Mouse (Mus musculus) retina, adult 2 months (tissue): ENCODE measurements around the gene Actr10.

Experiments
- DNase-seq: peaks from one replicate; pipeline ENCODE4 v3.0.0-alpha.2; 2012; ENCODE audit warnings: low read depth, low spot score

Actr10 gene

DNA sequence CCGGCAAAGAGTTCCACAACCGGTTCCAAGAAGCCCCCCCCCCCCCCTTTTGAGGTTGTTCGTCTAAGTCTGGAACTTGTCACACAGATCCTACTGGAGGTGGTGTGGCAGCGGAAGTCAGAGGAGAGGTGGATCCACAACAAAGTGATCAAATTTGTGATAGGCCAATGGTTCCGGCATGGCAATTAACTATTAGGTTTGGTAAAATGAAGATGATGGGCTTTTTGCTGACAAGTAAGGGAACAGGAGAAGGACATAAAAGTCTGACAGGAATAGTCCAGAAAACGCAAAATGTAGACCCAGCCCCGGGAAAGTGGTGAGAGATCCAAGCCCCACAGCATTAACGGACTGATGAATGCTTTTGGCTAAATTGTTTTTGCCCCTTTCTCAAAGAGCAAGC, 29.9 kb downstream of the Actr10 start:
- DNase-seq, result no peak

- peak; percentile 48 for DNase-seq
These were observed 30.6 kb downstream of the Actr10 start for GRCm38 (mm10) chr12:70968141-70968790.

- DNase-seq, result no peak
These were observed 31.2 kb downstream of the Actr10 start for GRCm38 (mm10) chr12:70968791-70969307.

DNA sequence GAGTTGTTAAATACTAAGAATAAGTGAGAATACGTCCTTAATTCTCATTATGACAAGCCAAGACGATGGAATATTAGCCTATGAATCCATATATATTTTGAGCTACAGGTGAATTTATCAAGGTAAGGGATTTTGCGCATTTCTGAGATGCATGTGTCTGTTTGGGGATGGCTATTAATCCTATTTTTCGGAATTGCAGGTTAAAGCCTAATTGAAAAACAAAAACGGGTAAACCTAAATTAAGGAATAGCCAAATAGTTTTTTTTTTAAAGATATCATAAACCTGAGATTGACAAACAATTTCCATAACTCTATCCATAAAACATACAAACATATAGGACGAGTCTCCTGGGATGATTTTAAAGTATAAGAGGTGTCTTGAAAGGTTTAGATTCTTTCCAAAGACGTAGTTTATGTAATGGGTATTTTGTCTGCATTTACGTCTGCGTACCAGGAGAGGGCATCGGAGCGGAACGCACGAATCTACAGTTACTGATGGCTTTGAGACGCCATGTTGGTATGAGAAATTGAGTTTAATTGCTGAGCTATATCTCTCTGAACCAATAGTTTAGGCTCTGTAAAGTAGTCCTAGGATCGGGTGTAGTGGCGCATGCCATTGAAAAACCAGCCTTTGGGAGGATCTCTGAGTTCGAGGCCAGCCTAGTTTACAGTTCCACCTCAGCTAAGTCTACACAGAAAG, 32.0 kb downstream of the Actr10 start:
- no peak for DNase-seq

DNA sequence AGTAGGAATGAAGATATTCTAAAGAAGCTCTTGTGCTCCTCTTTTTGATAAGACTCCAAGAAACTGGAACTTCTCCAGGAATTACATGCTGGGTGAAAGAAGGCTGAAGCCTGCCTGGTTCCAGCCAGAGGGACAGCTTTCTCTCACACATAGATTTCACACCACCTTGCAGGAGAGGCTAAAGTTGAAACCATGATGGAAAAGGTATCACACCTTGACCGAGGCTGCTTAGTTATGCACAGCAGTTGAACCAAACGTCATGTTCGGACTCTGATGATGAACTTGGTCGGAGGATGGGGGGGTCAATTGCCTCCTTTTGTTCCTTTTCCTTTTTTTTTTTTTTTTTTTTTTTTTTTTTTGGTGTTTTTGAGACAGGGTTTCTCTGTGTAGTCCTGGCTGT, 36.2 kb downstream of the Actr10 start:
- DNase-seq, result no peak

DNA sequence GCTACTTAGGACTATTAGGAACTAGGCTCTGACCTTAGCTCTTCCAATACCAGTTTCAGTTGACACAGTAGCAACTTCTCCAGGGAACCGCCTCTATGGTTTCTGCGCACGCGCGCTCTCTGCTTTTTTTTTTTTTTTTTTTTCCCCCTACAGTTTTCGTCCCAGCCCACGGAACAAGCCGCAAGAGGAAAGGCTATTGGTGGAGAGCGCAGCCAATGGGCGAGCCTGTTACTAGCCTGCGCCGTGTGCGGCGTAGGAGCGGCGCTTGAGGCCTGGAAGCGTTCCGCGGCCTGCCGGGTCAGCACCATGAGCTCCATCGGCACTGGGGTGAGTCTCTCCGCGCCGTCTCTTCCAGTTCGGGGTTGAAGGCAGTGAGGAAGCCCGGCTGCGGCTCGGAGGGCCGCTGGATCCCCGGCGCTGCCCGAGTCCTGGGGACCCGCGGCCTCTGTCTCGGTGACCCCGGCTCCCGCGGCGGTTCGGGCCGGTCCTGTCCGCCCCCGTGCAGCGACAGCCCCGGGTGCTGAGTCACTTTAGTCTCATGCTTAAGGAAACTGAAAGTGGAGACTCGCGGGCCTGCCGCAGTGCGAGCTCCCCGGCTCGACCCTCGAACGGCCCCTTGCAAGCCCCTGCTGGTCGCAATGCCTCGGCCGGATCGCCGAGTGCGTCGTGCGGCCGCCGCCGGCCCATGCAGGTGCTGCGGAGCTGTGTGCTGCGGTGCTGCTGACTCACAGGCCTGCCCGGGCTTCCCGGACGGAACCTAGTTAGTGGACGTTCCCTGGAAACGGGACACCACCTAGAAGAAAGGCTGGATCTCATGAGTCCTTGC, 37.0 kb downstream of the Actr10 start, which contains the start of gene Psma3:
Psma3 (plus strand) TSS at position 181 of the 826 bp plus-strand sequence.
- peak; percentile 86 for DNase-seq

DNA sequence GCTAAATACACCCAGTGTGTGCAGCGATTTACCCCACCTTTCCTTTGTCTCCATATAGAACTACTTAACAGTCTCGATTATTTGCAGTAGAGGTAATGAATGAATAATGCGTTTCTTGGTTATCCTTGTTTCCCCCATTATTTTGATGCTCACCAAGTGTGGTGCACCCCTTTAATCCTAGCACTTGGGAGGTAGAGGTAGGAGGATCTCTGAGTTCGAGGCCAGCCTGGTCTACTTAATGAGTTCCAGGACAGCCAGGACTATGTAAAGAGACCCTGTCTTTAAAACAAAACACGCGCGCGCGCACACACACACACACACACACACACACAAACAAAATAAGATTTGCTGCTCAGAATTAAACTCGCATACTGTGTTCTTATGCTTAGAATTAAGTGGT, 37.7 kb downstream of the Actr10 start:
- DNase-seq, result no peak

DNA sequence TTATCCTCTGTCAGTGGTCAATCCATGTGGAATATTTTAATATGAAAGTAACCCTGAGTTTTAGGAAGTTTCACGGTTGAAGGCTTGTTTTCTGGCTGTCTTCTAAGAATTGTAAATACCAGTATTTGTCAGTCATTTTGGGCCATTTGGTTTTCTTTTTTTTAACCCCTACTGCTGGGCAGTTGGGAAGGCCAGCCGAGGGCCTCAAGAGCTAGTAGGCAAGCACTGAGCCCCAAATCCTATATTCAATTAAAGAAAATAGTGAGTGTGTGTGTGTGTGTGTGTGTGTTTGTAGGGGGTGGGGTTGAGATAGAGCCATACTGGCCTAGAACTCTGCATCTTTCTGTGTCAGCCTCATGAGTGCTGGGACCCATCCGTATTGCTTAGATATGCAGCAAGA, 38.2 kb downstream of the Actr10 start:
- no peak for DNase-seq

GRCm38 (mm10) chr12:70978345-70978744, 40.7 kb downstream of the Actr10 start:
- DNase-seq, result no peak

- DNase-seq, result no peak
These were observed 47.3 kb downstream of the Actr10 start for GRCm38 (mm10) chr12:70984855-70985550.

DNA sequence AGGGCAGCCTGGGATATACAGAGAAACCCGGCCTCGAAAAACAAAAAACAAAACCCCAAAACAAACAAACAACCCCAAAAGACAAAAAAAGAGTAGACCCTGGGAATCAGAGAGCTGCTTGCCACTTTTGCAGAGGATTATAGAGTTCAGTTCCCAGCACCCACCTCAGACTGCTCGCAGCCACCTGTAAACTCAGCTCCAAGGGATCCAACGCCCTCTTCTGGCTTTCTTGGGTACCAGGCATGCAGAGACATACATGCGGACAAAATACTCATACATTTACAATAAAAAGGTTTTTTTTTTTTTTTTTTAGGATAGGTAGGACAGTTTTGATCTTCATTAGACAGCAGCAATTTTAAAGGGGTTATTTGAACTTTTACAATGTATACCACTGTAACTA, 59.6 kb downstream of the Actr10 start:
- DNase-seq, result no peak

GRCm38 (mm10) chr12:70999423-70999903, 61.8 kb downstream of the Actr10 start:
- no peak for DNase-seq

DNA sequence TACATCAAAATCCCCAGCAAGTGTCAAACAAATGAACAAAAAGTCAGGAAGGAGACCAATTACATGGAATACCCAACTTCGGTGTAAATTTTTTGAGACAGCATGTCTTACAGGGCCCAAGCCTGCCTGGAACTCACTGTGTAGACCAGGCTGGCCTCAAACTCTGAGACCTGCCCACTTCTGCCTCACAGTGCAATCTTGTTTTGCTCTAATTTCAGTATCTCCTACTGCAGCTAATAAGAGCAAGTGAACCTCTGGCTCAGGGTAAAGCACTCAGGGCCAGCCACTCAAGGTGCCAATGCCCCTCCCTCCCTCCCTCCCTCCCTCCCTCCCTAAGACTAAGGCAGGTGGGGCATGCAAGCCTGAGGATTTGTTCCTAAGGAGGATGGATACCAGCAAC, 62.7 kb downstream of the Actr10 start:
- no peak for DNase-seq

DNA sequence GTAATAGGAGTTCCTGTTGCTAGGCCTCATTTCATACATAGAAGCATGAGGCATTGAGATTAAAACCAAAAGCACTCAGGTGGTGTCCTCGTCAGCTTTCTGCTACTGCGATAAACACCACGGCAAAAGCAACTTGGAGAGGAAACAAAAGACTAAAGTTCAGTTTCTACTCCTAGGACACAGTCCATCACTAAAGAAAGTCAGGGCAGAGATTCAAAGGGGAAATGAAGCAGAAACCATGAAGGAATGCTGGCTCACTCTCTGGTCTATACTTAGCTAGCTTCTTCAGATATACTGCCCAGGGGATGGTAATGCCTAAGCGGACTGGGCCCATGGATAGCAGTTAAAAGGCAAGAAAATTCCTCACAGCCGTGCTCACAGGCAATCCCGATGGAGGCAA, 63.8 kb downstream of the Actr10 start:
- DNase-seq, result no peak

DNA sequence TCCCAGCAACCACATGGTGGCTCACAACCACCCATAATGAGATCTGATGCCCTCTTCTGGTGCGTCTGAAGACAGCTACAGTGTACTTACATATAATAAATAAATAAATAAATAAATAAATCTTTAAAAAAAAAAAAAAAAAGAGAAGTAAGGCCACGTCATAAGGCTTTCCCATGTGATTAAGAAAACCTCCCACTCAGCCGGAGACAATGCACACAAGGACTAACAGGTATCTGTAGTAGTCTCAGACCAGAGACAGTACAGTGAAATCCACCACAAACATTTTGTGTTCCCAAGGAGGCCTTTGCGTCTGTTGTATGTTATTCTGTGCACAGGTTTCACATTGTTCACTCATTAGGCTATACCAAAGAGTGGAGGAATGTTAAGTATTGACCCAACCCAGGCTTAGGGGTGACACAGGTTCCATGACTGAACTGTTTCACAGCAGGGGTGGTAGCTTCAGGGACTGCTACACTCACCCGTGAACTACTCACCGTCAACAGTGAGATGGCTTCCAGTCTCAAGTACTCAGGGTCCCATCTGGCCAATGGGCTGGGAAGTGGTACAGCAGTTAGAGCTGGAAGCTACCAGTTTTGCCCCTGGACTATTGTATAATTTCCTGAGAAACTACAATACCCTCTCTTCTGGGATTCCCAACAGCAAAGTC, 66.2 kb downstream of the Actr10 start:
- no peak for DNase-seq

- no peak for DNase-seq
These were observed 68.5 kb downstream of the Actr10 start for GRCm38 (mm10) chr12:71006141-71006540.

DNA sequence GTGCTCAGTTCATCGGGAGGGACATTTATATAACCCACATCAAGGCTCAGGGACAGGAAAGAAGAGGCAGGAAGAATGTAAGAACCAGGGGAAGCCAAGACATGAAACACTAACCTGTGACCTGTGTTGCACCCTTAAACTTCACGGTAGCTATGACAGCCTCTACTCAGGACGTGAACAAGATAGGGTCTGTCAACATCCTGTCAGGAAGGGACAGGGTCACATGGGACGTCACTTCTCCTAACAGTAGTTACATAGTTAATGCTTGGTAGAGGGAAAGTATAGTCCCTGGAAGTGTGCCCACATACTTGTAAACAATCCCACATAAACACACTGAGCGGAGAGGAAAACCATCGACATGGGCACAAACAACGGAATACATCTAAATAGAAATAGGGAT, 69.2 kb downstream of the Actr10 start:
- DNase-seq, result no peak

GRCm38 (mm10) chr12:71009769-71010168, 72.1 kb downstream of the Actr10 start:
- no peak for DNase-seq
